Mouse (Mus musculus): Measurements from ENCODE around the gene Eps8l1.

Eps8l1 gene

GRCm38 (mm10) chr7:4470275-4471178 lies 10.1 kb downstream of the Eps8l1 start:
- in situ Hi-C loops (cut with MboI; ENCODE audit: low pct_unique_long_range_greater_than_20kb in 1 of 2, low sequenced_read_pairs in 2 of 2, unreplicated experiment in 1 of 2): no loop called here

- in situ Hi-C loops (cut with MboI; ENCODE audit: low pct_unique_long_range_greater_than_20kb in 1 of 2, low sequenced_read_pairs in 2 of 2, unreplicated experiment in 1 of 2): no loop called here
Observed at GRCm38 (mm10) chr7:4471179-4471555, 10.7 kb downstream of the Eps8l1 start.

GRCm38 (mm10) chr7:4473940-4474339 lies 13.5 kb downstream of the Eps8l1 start:
- in situ Hi-C loops (cut with MboI; ENCODE audit: low pct_unique_long_range_greater_than_20kb in 1 of 2, low sequenced_read_pairs in 2 of 2, unreplicated experiment in 1 of 2): no loop called here

GRCm38 (mm10) chr7:4478021-4478795 lies 17.7 kb downstream of the Eps8l1 start:
- in situ Hi-C loops (cut with MboI; ENCODE audit: low pct_unique_long_range_greater_than_20kb in 1 of 2, low sequenced_read_pairs in 2 of 2, unreplicated experiment in 1 of 2): no loop called here

GRCm38 (mm10) chr7:4478796-4479291 lies 18.4 kb downstream of the Eps8l1 start:
- in situ Hi-C loops (cut with MboI; ENCODE audit: low pct_unique_long_range_greater_than_20kb in 1 of 2, low sequenced_read_pairs in 2 of 2, unreplicated experiment in 1 of 2): no loop called here

- in situ Hi-C loops (cut with MboI; ENCODE audit: low pct_unique_long_range_greater_than_20kb in 1 of 2, low sequenced_read_pairs in 2 of 2, unreplicated experiment in 1 of 2): loop anchor here in 1 of 2 experiments (10.0 kb wide), 1 partner anchor 855 kb away; the partner anchor contains the start of genes Prpf31 and Tfpt
Observed at GRCm38 (mm10) chr7:4479674-4480073, 19.2 kb downstream of the Eps8l1 start.

- in situ Hi-C loops (cut with MboI; ENCODE audit: low pct_unique_long_range_greater_than_20kb in 1 of 2, low sequenced_read_pairs in 2 of 2, unreplicated experiment in 1 of 2): loop anchor here in 1 of 2 experiments (10.0 kb wide), 1 partner anchor 857 kb away; the partner anchor contains the start of genes Prpf31 and Tfpt
Observed at GRCm38 (mm10) chr7:4482281-4482680, 21.8 kb downstream of the Eps8l1 start.

- in situ Hi-C loops (cut with MboI; ENCODE audit: low pct_unique_long_range_greater_than_20kb in 1 of 2, low sequenced_read_pairs in 2 of 2, unreplicated experiment in 1 of 2): no loop called here
Observed at GRCm38 (mm10) chr7:4491308-4491707, 30.8 kb downstream of the Eps8l1 start.

- in situ Hi-C loops (cut with MboI; ENCODE audit: low pct_unique_long_range_greater_than_20kb in 1 of 2, low sequenced_read_pairs in 2 of 2, unreplicated experiment in 1 of 2): no loop called here
Observed at GRCm38 (mm10) chr7:4492284-4493224, 32.1 kb downstream of the Eps8l1 start.

- in situ Hi-C loops (cut with MboI; ENCODE audit: low pct_unique_long_range_greater_than_20kb in 1 of 2, low sequenced_read_pairs in 2 of 2, unreplicated experiment in 1 of 2): no loop called here
Observed at GRCm38 (mm10) chr7:4493991-4494390, 33.5 kb downstream of the Eps8l1 start.

- in situ Hi-C loops (cut with MboI; ENCODE audit: low pct_unique_long_range_greater_than_20kb in 1 of 2, low sequenced_read_pairs in 2 of 2, unreplicated experiment in 1 of 2): no loop called here
Observed at GRCm38 (mm10) chr7:4496468-4496867, 36.0 kb downstream of the Eps8l1 start.

GRCm38 (mm10) chr7:4497271-4497903 lies 36.9 kb downstream of the Eps8l1 start:
- in situ Hi-C loops (cut with MboI; ENCODE audit: low pct_unique_long_range_greater_than_20kb in 1 of 2, low sequenced_read_pairs in 2 of 2, unreplicated experiment in 1 of 2): no loop called here

GRCm38 (mm10) chr7:4498251-4498650 lies 37.8 kb downstream of the Eps8l1 start:
- in situ Hi-C loops (cut with MboI; ENCODE audit: low pct_unique_long_range_greater_than_20kb in 1 of 2, low sequenced_read_pairs in 2 of 2, unreplicated experiment in 1 of 2): no loop called here

GRCm38 (mm10) chr7:4499034-4499433 lies 38.6 kb downstream of the Eps8l1 start:
- in situ Hi-C loops (cut with MboI; ENCODE audit: low pct_unique_long_range_greater_than_20kb in 1 of 2, low sequenced_read_pairs in 2 of 2, unreplicated experiment in 1 of 2): no loop called here

- in situ Hi-C loops (cut with MboI; ENCODE audit: low pct_unique_long_range_greater_than_20kb in 1 of 2, low sequenced_read_pairs in 2 of 2, unreplicated experiment in 1 of 2): no loop called here
Observed at GRCm38 (mm10) chr7:4500892-4501471, 40.5 kb downstream of the Eps8l1 start.

GRCm38 (mm10) chr7:4501558-4502397 lies 41.3 kb downstream of the Eps8l1 start, which contains the start of gene Ppp1r12c:
Gene Ppp1r12c, minus strand, starts transcription at chr7:4501680.
- in situ Hi-C loops (cut with MboI; ENCODE audit: low pct_unique_long_range_greater_than_20kb in 1 of 2, low sequenced_read_pairs in 2 of 2, unreplicated experiment in 1 of 2): no loop called here
